Mouse (Mus musculus): Measurements from ENCODE around the gene 1810046K07Rik. TPM values are rescaled to one million over a fixed set of nuclear protein-coding genes. Genes with fewer than 3 reads are reported as not detected.

1810046K07Rik gene
- total RNA-seq, 2 experiments from 2014 or later, result not detected

Other genes starting within 250 kb of the 1810046K07Rik start
- under 1 TPM in 1 of 2 experiments, not detected in 1; 0.50 TPM for gene 4833427G06Rik, start 226.8 kb downstream of the 1810046K07Rik start, total RNA-seq (2021)
- gene Gm32742, start 163.4 kb downstream of the 1810046K07Rik start, total RNA-seq (2021), result under 1 TPM in 1 of 2 experiments, not detected in 1; 0.04 TPM
- gene Pou2af1, start 115.2 kb downstream of the 1810046K07Rik start, total RNA-seq (2021), result not detected
- 1 to 10 TPM in 1 of 2 experiments, under 1 TPM in 1; 0.46 to 1.0 TPM for gene Colca2, start 50.3 kb downstream of the 1810046K07Rik start, total RNA-seq (2021)